Mouse (Mus musculus) urinary bladder, postnatal 25 days (tissue): ENCODE results near the gene Gpr137.
"Not testable (repeated sequence)": the region's sequence is repeated elsewhere in the genome, so short reads cannot be mapped to it uniquely, and the experiment has no call there.

Experiments used
- DNase-seq: peaks from one replicate; pipeline ENCODE4 v3.0.0; 2022; ENCODE audit warnings: low spot score

Gpr137 gene

DNA sequence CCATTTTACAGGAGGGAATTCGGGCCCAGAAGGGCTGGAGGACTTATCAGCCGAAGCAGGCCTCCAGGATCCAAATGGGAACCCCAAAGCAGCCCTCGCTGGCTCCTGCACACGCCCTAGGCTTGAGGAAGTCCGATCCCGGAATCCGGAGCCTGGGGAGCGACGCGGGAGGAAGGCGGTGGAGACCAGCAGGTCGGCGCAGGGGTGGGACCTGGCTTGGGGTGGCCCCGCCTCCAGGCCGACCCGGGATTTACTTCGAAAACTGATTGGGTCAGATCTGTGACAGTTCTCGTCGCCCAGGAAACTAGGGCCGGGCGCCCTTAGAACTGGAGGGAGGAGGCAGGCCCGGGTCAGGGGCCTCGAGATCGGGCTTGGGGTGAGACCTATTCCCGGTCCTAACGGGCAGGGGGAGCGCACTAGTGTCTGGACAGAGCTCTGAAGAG lies at the start of gene Gpr137:
Gene Gpr137, minus strand, starts transcription at position 232 of the 443 bp plus-strand sequence.
- peak; percentile 87 for DNase-seq

DNA sequence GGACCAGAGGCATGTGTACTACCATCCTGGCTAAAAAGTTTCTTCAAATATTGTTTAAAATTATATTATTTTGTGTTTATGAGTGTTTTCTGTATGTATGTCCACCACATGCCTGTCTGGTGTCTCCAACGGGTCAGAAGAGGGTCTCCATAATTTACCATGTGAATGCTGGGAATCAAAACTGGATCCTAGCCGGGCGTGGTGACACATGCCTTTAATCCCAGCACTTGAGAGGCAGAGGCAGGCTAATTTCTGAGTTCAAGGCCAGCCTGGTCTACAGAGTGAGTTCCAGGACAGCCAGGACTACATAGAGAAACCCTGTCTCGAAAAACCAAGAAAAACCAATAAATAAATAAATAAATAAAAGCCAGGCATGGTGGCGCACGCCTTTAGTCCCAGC lies 48.9 kb upstream of the Gpr137 start:
- DNase-seq: not testable (repeated sequence)

DNA sequence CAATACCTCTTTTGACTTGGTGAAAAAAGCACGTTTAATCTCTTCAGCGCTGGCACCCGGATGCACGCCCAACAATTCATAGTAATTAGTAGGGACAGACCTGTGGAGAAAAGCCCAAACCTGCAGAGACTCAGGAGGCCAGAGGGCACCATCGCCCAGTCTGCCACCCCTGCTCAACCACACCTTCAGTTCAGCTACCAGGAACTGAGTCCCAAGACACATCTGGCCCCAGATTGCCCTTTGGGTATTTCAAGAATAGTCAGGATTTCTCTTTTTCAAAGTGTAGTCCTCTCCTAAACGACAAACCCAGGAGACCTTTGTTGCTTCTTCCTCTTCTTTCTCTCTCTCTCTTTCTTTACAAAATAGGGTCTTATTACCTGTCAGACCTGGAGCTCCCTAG lies 48.4 kb upstream of the Gpr137 start:
- no peak for DNase-seq

DNA sequence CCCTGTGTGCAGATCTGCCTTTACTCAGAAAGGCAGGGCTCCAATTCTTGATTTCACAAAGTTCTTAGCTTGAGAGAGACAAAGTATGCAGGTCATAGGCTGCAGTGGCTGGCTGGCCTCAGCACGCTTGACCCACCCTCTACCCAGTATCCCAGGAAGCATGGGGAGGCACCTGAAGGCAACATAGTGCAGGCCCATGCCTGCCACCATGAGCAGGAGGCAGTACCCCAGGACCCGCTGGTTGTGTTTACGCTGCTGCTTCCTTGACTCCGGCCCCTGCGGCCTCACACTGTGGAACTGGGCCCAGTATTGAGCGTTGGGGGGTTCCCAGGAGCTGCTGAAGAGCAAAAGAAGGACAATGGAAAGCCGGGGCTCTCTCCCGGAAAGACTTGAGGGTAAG lies 47.0 kb upstream of the Gpr137 start:
- no peak for DNase-seq

DNA sequence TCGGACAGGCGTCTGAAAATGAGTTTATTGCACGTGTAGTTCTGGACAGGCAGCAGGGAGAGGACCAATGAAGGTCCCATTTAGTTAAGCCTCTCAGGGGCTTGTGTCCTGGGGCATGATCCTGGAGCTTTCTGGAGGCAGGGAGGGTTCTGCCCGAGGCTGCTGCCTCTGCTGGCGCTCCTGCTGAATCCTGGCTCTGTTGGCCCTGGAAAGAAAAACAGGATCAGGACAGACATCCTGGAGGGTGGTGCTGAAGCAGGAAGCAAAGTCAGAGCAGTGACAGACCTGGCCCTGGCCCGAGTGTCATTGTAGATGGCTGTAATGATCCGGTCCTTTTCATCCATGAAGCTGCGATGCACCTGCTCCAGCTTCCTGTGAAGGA lies 45.6 kb upstream of the Gpr137 start:
- DNase-seq: no peak

DNA sequence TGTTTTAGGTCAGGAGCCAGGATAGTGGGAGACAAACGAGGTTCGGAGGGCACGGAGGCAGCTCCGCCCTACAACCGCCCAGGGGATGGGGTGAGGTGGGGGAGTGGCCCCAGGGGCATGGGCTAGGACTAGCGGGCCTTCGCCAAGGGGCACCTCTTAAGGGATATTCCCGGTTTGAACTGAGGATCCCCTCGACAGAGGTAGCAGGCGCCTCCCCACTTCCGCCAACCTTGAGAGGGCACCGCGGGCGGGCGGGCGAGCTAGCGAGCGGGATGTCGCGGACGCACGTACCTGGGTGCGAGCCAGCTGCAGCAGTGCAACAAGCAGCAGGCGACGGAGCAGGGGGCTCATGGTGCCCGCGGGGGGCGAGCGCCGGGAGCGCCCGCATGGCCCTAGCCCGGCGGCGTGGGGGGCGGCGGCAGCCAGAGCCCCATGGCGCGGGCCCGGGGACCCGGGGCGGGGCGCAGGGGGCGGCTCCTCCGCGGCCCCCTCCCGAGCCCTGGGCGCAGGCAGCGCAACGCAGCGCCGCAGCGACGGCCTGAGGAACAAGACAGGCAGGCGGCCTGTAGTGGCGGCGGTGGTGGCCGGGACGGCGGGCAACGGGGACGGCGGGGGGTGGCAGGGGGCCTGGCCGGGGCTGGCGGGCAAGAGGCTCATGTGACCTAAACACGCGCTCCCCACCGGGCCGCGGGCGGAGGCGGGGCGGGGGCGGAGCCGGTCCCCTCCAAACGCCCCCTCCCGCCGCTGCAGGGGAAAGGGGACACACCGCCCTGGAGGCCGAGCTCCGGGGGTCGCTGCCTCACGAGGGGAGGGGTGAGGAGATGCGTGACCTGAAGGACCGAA lies 45.0 kb upstream of the Gpr137 start, which contains the start of gene Vegfb:
Gene Vegfb, minus strand, starts transcription at position 591 of the 843 bp plus-strand sequence.
- DNase-seq: peak; percentile 62

DNA sequence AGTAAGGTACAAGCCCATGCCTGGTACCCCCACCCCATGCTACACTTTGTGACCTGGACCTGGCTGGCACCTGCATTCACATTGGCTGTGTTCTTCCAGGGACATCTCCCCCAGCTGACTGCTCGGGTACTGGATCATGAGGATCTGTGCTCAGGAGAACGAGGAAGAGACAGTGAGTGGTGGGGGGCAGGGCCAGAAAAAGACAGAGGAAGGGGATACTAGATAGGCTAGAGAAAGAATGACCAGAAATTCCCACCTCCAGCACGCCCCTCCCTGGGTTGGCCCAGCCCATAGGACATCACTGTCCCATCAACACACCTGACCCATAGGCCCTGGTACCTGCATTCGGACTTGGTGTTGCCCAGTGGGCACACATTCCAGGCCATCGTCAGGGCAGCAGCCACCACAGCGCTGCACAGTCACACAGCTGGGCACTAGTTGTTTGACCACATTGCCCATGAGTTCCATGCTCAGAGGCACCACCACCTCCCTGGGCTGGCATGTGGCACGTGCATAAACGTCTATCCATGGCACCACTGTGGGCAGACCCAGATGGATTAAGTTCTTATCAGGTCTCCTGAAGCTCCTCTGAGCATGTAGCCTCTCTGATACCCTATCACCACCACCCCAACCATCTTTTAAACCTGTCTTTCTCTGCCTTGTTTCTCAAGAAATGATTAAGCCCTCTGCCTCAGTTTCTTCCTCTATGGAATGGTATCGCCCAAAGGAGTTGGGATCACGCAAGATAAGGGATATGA lies 43.9 kb upstream of the Gpr137 start:
- no peak for DNase-seq

DNA sequence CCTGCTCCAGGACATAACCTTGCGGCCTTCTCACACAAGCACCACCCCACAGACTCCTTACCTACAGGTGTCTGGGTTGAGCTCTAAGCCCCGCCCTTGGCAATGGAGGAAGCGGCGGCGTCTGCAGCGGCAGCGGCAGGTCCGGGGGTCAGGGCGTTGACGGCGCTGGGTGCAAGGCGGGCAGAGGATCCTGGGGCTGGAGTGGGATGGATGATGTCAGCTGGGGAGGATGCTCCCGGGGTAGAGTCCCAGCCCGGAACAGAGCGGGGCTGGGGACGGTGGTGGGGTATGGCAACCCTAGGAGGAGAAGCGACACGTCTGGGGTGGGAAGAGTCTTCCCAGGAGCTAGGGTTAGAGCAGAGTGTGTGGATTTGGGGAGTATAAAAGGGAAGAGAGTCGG lies 43.0 kb upstream of the Gpr137 start:
- DNase-seq: no peak

DNA sequence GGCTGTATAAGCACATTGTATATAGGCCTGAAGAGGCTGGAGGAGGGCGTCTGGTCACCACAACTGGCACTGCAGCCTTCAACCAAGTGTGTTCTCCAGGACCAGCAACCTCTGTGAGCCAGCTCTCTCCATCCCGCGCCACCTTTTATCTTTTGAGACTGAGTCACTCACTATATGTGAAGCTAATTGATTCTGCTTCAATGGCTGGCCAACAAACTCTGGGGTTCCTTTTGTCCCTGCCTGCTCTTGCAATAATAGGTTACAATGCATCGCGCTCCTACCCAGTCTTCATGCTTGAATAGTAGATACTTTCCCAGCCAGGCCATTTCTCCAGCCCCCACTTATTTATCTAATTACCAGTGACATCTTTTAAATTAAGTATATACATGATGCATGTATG lies 41.3 kb upstream of the Gpr137 start:
- DNase-seq: no peak

DNA sequence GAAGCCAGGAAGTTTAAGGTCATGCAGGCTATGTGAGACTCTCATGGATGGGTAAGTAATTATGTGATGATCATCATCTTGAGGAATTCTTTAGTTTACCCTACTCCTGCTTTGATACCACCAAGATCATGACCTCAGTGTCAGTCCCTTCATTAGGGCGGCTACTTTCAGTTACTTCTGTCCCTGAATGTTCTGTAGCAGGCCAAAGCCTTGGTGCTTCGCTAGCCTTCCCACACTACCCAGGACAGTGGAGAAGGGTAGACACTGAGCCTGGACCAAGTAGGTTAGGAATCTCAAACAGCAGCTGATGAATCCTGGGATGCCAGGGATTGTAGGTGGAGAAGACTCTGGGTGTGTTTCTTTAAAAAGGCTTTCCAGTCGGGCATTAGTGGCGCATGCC lies 39.2 kb upstream of the Gpr137 start:
- DNase-seq: no peak

DNA sequence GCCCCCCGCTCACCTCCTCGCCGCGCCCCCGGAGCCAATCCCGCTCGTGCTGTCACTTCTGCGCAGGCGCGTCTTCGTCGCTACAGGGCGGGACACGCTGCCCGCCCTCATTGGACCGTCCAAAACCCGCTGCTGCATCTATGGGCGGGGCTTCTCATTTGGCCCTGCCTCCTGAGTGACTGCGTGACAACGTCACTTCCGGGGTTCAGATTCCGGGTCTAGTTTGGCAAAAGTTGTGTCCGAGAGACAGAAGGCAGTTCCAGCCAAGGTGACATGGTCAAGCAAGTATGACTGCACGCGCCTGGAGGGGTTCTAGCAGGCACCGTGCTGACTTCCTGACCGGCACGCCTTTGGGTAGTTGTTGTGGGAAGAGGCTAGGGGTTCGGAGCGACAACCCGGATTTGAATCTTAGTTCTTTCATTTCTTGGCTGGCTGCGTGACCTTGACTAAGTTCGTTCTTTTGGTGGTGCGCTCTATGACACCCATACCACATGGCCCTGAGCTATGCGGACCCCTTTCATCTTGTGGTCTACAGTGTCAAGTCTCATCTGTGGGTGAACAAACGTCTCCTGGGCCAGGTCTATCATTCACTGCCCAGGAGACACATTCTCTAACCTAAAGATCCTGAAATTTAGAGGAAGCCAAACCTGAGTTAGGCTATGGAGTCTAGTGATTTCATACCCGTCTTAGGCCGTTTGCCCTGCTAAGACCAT lies 38.3 kb upstream of the Gpr137 start, which contains the start of gene Fkbp2:
Gene Fkbp2, minus strand, starts transcription at position 121 of the 713 bp plus-strand sequence.
- peak; percentile 98 for DNase-seq

DNA sequence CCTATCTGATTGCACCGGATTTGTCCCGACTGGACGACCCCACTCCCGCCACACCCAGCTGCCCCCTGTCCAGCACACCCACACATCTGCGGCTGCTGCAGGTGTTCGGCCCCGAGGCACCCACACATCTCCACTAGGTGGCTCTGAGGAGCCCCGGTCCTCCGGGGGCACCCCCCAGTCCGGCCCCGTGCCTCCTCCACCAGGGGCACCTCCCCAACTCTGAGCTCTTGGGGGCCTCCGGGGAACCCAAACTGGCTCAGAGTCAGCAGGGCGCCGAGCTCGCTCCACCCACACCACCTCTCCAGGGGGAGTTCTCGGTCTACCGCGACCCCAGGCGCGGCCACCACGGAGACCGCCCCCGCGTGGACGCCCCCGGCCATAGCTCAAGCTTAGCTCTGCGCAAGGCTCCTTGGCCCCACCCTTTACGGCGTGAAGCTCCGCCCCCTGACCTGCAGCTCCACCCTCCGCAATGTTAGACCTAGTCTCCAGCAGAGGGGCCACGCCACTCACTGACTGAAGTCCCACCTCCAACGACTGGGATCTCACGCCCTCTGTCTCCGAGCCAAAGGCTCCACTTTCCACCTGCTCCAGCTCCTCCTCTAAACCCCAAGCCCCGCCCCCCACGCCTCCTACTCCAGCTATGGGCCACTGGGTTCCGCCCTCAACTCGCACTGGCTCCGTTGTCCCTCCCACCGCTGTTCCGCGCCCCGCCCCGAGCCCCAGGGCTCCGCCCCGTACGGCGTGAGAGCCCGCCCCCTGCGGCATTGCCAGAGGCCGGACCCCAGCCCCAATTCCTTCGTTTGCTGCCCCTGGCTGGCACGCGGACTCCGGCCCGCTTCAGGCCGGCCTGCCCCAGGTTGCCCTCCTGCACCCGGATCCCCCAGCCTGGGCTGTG lies 37.5 kb upstream of the Gpr137 start:
- peak; percentile 99 for DNase-seq

DNA sequence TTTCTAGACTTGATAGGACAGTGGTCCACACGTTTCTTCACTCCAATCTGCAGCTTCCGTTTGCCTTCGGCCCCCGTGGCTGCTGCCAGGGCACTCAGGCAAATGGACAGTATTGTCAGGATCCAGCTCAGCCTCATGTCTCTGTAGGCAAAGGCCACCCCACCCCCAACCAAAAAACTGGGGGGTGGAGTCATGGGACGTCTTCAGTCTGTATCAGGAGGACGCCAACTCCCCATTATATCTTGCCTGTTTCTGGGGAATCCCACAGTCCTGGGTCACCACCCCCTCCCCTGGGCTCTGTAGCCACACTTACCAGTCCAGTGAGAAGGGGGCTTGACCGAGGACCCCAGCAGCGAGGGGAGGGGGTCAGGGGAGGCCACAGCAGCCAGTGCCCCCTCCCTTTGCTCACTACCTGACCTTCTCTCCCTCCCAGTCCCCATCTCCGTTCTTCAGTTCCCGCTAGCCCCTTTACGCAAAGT lies 36.8 kb upstream of the Gpr137 start:
- no peak for DNase-seq

DNA sequence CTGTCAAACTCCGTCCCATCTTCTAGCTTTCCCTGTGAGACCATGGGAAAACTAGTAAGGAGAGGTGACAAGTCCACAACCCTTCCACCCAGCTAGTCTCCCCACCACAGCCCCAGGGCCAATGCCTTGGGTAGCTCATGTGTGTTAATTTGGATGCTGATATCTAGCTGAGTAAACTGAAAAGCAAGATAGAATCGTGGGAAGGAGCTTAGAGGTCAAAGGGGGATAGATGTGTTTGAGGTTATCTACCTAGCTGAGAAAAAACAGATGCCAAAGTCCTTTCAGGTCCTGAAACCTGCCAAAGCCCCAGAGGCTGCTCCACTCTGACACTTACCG lies 36.3 kb upstream of the Gpr137 start:
- DNase-seq: no peak

DNA sequence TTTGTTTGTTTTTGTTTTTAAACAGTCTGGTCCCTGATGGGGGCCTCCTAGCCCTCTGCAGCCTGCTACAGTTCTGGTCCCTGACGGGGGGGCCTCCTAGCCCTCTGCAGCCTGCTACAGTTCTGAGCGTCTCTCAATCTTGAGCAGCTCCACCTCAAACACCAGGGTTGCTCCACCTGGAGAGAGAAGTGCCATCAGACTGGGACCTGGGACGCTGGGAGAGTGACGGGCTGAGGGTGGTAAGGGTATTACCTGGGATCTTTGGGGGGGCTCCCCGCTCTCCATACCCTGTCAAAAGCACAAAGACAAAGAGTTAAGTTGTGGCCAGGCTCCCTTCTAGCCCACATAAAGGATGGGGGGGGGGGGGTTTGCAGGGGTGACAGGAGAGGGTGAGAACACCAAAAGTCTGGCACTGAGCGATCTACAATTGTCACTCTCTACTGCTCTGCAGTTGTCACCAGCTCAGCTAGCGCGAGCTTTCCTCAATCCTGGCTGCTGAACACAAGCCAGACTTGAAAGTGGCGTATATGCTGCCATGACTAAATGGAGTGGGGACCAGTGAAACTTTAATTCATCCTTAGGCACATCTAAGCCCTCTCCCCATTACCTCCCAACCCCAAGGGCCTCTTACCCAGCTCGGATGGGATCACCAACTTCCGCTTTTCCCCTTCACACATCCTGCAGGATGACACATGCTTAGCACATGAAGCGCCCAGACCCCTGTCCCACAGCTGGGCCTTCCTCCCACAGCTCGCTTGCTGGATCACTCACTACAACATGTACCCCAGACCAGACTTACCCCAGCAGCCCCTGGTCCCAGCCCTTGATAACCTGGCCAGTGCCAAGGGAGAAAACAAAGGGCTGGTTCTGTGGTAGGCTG lies 35.7 kb upstream of the Gpr137 start:
- no peak for DNase-seq

DNA sequence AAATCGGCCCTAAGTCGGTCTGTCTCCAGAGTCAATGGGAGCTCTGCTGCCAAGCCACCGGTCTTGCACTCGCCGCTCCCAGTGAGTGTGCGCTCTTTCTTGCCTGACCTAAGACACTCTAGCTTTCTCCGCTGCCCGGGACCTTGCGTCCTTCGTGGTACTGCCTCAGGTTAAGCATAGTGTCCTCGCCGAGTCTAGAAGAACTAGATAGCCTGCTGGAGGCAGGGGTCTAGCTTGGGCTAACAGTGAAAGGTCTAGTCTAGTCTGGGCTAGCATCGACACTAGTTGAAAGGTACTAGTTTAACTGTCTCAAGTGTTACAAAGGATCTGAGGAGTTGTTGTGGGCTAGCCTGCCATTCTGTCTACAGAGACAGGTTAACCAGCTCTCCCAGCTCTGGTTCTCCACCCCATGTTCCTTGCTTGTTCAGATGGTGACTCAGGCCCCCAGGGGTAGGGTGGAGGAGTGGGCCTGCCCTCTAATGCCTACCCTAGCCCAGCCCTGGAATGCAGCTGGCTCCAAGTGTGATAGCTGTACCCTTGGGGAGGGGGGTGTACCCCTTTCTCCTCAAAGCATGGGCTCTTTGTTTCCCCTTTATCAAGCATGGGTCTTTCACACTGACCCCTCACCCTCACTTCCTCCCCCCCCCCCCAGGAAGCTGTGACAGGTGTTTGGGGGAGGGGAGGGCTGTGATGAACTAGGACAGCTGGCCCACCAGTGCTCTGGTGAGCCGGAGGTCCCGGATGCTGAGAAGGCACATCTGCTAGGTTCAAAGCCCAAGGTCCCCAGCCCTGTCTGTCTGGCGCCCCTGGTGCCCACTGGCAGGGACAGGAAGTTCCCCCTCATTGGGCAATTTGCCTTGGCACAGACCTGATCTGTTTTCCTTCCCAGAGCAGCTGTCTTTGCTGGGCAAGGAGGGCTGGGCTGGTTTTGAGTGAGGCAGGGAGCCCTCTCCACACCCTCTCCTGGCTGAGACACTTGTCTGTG lies 33.5 kb upstream of the Gpr137 start, which contains the start of gene Plcb3:
Gene Plcb3, minus strand, starts transcription at position 934 of the 985 bp plus-strand sequence.
- peak; percentile 50 for DNase-seq

DNA sequence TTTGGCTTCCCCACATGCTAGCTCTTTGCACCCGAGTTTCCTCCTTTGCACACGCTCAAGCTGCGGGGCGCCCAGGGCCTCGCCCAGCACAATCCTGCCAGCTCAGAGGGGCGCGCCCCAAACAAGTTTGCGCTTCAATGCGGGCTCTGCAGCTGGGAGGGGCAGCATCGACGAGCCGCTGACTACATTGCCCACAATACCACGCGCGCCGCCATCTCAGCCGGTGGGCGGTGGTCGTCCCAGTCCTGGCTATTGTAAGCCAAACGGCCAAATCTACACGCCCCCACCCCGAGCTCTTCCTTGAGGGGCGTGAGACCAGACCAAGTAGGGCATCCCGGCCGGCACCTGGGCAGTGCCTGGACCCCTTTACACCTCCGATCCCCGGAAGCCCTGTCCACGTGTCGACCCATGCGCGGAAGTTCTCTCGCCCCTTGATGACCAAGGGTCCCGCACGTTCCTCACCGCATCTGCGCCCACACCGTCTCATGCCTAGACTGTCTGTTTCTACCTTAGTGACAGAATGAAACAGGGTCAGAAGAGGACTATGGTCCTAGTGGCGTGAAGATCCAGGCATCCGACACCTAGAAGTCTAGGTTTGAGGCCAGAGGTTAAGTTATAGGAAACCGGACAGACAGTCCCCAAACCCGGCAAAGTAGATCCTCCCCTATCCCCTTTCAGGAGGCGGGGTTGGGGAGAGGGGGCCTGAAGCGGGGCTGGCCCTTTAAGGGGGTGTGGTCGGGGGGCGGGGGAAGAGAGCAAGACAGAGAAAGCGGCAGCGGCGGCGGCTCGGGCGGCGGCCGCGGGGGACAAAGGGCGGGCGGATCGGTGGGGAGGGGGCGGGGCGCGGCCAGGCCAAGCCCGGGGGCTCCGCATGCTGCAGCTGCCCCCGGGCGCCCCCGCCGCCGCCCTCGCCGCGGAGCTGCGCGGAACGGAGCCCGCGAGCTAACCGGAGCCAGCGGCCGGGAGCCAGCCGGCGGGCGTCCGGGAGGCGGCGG lies 32.2 kb upstream of the Gpr137 start, which contains the start of gene Ppp1r14b:
Gene Ppp1r14b, plus strand, starts transcription at position 758 of the 995 bp plus-strand sequence.
- peak; percentile 79 for DNase-seq
